Mouse (Mus musculus): Measurements from ENCODE around the gene Sirt4. TPM values are rescaled to one million over a fixed set of nuclear protein-coding genes. Genes with fewer than 3 reads are reported as not detected.

Gene Sirt4
- polyA plus RNA-seq, 1 experiment, result 22.2 TPM

GRCm38 (mm10) chr5:115458918-115459317, 25.6 kb downstream of the Sirt4 start:
- Histone ChIP-seq H3K36me3 (ENCODE audit: control insufficient read depth, insufficient read depth, low read length, poor library complexity, severe bottlenecking) (no peaks in the 10 kb centered on the region), H3K4me3 (ENCODE audit: low read depth, low read length) (no peak overlapping the region), H3K27me3 (ENCODE audit: control insufficient read depth, insufficient read depth, low read length, poor library complexity, severe bottlenecking) (no peaks in the 10 kb centered on the region), H3K27ac (ENCODE audit: insufficient read depth, low read length) (no peak overlapping the region), H3K9ac (ENCODE audit: low read depth, poor library complexity, severe bottlenecking) (no peak overlapping the region), H3K9me3 (replicated peaks; ENCODE audit: control insufficient read depth, insufficient read depth, low read length, poor library complexity, severe bottlenecking) (no peaks in the 10 kb centered on the region), H3K4me1 (ENCODE audit: control insufficient read depth, insufficient read depth, low read length) (no peaks in the 10 kb centered on the region)
- TF ChIP-seq EP300 (IDR thresholded peaks at IDR 0.05; ENCODE audit: insufficient read depth, low read depth, low read length), result no peak
- TF ChIP-seq POLR2A (IDR thresholded peaks at IDR 0.05; ENCODE audit: insufficient read depth, low read length), result no peak
- TF ChIP-seq CTCF (IDR thresholded peaks at IDR 0.05; ENCODE audit: low read depth, low read length), result no peak

GRCm38 (mm10) chr5:115455838-115456237, 28.7 kb downstream of the Sirt4 start:
- Histone ChIP-seq H3K4me3 (ENCODE audit: low read depth, low read length) (no peak overlapping the region), H3K36me3 (ENCODE audit: control insufficient read depth, insufficient read depth, low read length, poor library complexity, severe bottlenecking) (no peaks in the 10 kb centered on the region), H3K9ac (ENCODE audit: low read depth, poor library complexity, severe bottlenecking) (no peak overlapping the region), H3K4me1 (ENCODE audit: control insufficient read depth, insufficient read depth, low read length) (no peaks in the 10 kb centered on the region), H3K27me3 (ENCODE audit: control insufficient read depth, insufficient read depth, low read length, poor library complexity, severe bottlenecking) (no peaks in the 10 kb centered on the region), H3K27ac (ENCODE audit: insufficient read depth, low read length) (no peak overlapping the region), H3K9me3 (replicated peaks; ENCODE audit: control insufficient read depth, insufficient read depth, low read length, poor library complexity, severe bottlenecking) (no peaks in the 10 kb centered on the region)
- no peak for TF ChIP-seq CTCF (IDR thresholded peaks at IDR 0.05; ENCODE audit: low read depth, low read length)
- TF ChIP-seq EP300 (IDR thresholded peaks at IDR 0.05; ENCODE audit: insufficient read depth, low read depth, low read length), result no peak
- TF ChIP-seq POLR2A (IDR thresholded peaks at IDR 0.05; ENCODE audit: insufficient read depth, low read length), result no peak

- Histone ChIP-seq H3K36me3 (ENCODE audit: control insufficient read depth, insufficient read depth, low read length, poor library complexity, severe bottlenecking) (no peaks in the 10 kb centered on the region), H3K27ac (ENCODE audit: insufficient read depth, low read length) (no peak overlapping the region)
- TF ChIP-seq POLR2A (IDR thresholded peaks at IDR 0.05; ENCODE audit: insufficient read depth, low read length), result no peak
- no peak for TF ChIP-seq CTCF (IDR thresholded peaks at IDR 0.05; ENCODE audit: low read depth, low read length)
- no peak for TF ChIP-seq EP300 (IDR thresholded peaks at IDR 0.05; ENCODE audit: insufficient read depth, low read depth, low read length)
Measured at GRCm38 (mm10) chr5:115454422-115455090, 30.0 kb downstream of the Sirt4 start.

GRCm38 (mm10) chr5:115450410-115451317, 33.9 kb downstream of the Sirt4 start:
- H3K9me3 ChIP-seq (replicated peaks; ENCODE audit: control insufficient read depth, insufficient read depth, low read length, poor library complexity, severe bottlenecking), result no peaks in the 10 kb centered on the region
- no peak overlapping the region for H3K4me3 ChIP-seq (ENCODE audit: low read depth, low read length)
- H3K9ac ChIP-seq (ENCODE audit: low read depth, poor library complexity, severe bottlenecking), result peak overlapping the region; percentile 8; the same call in 1 of the 2 replicates
- H3K36me3 ChIP-seq (ENCODE audit: control insufficient read depth, insufficient read depth, low read length, poor library complexity, severe bottlenecking), result no peaks in the 10 kb centered on the region
- no peak overlapping the region for H3K27ac ChIP-seq (ENCODE audit: insufficient read depth, low read length)
- TF ChIP-seq EP300 (IDR thresholded peaks at IDR 0.05; ENCODE audit: insufficient read depth, low read depth, low read length) (no peak), POLR2A (IDR thresholded peaks at IDR 0.05; ENCODE audit: insufficient read depth, low read length) (no peak), CTCF (IDR thresholded peaks at IDR 0.05; ENCODE audit: low read depth, low read length) (no peak)
- H3K4me1 ChIP-seq (ENCODE audit: control insufficient read depth, insufficient read depth, low read length), result no peaks in the 10 kb centered on the region
- H3K27me3 ChIP-seq (ENCODE audit: control insufficient read depth, insufficient read depth, low read length, poor library complexity, severe bottlenecking), result no peaks in the 10 kb centered on the region

More at GRCm38 (mm10) chr5:115454422-115455090, 30.0 kb downstream of the Sirt4 start:
- no peak overlapping the region for H3K4me3 ChIP-seq (ENCODE audit: low read depth, low read length)
- H3K9ac ChIP-seq (ENCODE audit: low read depth, poor library complexity, severe bottlenecking), result no peak overlapping the region
- H3K4me1 ChIP-seq (ENCODE audit: control insufficient read depth, insufficient read depth, low read length), result no peaks in the 10 kb centered on the region
- no peaks in the 10 kb centered on the region for H3K9me3 ChIP-seq (replicated peaks; ENCODE audit: control insufficient read depth, insufficient read depth, low read length, poor library complexity, severe bottlenecking)
- no peaks in the 10 kb centered on the region for H3K27me3 ChIP-seq (ENCODE audit: control insufficient read depth, insufficient read depth, low read length, poor library complexity, severe bottlenecking)

- Histone ChIP-seq H3K4me3 (ENCODE audit: low read depth, low read length) (no peak overlapping the region), H3K9me3 (replicated peaks; ENCODE audit: control insufficient read depth, insufficient read depth, low read length, poor library complexity, severe bottlenecking) (no peaks in the 10 kb centered on the region), H3K27me3 (ENCODE audit: control insufficient read depth, insufficient read depth, low read length, poor library complexity, severe bottlenecking) (no peaks in the 10 kb centered on the region), H3K27ac (ENCODE audit: insufficient read depth, low read length) (no peak overlapping the region), H3K4me1 (ENCODE audit: control insufficient read depth, insufficient read depth, low read length) (peaks cover 5% of the 10 kb centered on the region), H3K9ac (ENCODE audit: low read depth, poor library complexity, severe bottlenecking) (no peak overlapping the region), H3K36me3 (ENCODE audit: control insufficient read depth, insufficient read depth, low read length, poor library complexity, severe bottlenecking) (no peaks in the 10 kb centered on the region)
- TF ChIP-seq POLR2A (IDR thresholded peaks at IDR 0.05; ENCODE audit: insufficient read depth, low read length) (no peak), CTCF (IDR thresholded peaks at IDR 0.05; ENCODE audit: low read depth, low read length) (no peak), EP300 (IDR thresholded peaks at IDR 0.05; ENCODE audit: insufficient read depth, low read depth, low read length) (no peak)
Measured at GRCm38 (mm10) chr5:115449247-115449646, 35.3 kb downstream of the Sirt4 start.

Measured in ES-Bruce4 (cell line).